Mouse (Mus musculus) mouse embryonic stem cell (cell line): Measurements from ENCODE around the gene Abhd17b.
"Not testable (repeated sequence)": the region's sequence is repeated elsewhere in the genome, so short reads cannot be mapped to it uniquely, and the experiment has no call there.

Experiments
- in situ Hi-C, 2 experiments: fragments of 300-500 bp; cut with MboI; formaldehyde crosslinking; loops; 1 replicate in 1 of 2; 3 replicates in 1 of 2; pipeline ENCODE4 v1.14.3; 2019 to 2020; ENCODE audit warnings: low sequenced_read_pairs in 2 of 2, low pct_unique_long_range_greater_than_20kb in 1 of 2, mixed read lengths in 1 of 2; ENCODE audit not compliant: unreplicated experiment in 1 of 2

Gene Abhd17b

GRCm38 (mm10) chr19:21723280-21723679 lies 70.3 kb downstream of the Abhd17b start:
- in situ Hi-C loops: not testable (repeated sequence)

DNA sequence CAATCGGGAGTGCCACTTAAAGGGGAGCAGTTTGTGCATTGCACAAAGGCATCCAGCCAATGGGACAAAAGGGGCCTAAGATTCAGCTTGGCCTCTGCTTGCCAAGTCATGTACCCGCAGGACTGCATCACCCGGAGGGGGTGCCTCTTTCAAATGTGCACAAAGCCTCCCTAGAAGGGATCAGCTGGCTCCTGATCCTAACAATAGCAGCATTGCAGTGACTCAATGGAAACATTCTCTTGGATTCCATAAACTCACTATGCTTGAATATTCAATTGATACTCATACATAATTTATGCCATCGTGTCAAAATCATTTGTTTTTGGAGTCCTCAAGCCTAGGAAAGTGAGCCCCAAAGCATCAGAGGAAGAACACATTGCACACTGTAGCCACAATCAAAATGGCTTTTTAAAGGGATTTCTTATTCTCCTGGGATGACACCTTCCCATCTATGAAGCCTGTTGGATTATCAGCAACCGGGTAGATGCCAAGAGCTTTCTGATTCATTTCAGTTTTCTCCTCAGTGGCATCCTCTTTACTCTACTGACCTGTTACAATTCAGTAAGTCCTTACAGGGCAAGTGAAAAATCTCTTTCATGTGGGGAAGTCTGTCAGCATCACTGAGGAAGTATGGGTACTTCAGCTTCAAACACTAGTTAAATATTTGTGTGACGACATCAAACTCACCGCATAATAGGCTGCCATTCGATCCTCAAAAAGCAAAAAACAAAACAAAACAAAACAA lies 71.1 kb downstream of the Abhd17b start:
- in situ Hi-C loops: no loop called here

- in situ Hi-C loops: loop anchor here in 1 of 2 experiments (25.0 kb wide), 1 partner anchor 338 kb away; no protein-coding TSS in a partner anchor
Observed at GRCm38 (mm10) chr19:21725168-21725567, 72.2 kb downstream of the Abhd17b start.

GRCm38 (mm10) chr19:21727081-21727480 lies 74.1 kb downstream of the Abhd17b start:
- in situ Hi-C loops: loop anchor here in 1 of 2 experiments (25.0 kb wide), 1 partner anchor 340 kb away; no protein-coding TSS in a partner anchor

- in situ Hi-C loops: loop anchor here in 1 of 2 experiments (25.0 kb wide), 1 partner anchor 341 kb away; no protein-coding TSS in a partner anchor
Observed at GRCm38 (mm10) chr19:21728342-21728741, 75.4 kb downstream of the Abhd17b start.

- in situ Hi-C loops: loop anchor here in 1 of 2 experiments (10.0 to 25.0 kb wide), 2 partner anchors 157 to 345 kb away; no protein-coding TSS in a partner anchor
Observed at GRCm38 (mm10) chr19:21731887-21732286, 78.9 kb downstream of the Abhd17b start.

DNA sequence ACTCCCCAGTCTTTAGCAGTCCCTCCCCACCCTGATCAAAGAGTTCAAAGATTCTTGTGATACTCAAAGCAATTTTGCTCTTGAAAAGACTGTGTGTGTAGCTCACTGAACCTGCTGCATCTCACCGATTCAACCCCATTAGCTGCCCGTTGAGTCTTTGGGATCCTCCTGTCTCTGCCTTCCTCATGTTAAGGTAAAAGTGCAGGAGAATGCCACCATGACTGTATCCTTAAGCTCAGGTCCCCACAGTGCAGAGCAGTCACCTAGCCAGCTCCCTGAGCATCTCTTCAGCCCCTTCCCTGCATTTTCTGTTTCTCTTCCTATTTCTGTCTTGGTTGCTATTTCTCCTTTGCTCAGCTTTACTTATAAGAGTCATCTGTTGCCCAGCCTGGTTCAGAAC lies 80.2 kb downstream of the Abhd17b start:
- in situ Hi-C loops: loop anchor here in 1 of 2 experiments (10.0 to 25.0 kb wide), 2 partner anchors 158 to 346 kb away; no protein-coding TSS in a partner anchor

- in situ Hi-C loops: loop anchor here in 1 of 2 experiments (10.0 to 25.0 kb wide), 2 partner anchors 159 to 347 kb away; no protein-coding TSS in a partner anchor
Observed at GRCm38 (mm10) chr19:21734112-21734511, 81.1 kb downstream of the Abhd17b start.
